Mouse (Mus musculus): ENCODE results near the gene Guca1b.

Gene Guca1b

DNA sequence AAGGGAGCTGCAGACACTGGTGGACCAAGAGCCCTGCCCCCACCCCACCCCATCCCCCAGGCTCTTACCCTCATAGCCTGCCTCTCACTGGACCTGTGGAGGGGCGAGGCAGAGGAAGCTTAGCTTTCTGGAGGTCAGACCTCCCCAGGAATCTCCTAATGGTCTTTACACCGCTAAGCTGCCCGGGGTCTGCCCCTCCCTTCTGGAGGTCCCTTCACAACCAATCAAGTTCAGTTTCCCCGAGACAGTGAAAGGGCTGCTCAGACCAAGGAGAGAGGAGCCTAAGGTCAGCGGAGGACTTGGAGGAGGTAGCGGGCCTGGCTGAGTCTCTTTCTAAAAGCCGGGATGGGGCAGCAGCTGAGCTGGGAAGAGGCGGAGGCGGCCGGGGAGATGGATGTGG is at the start of gene Guca1b:
Gene Guca1b (plus strand): TSS at position 249 of the 400 bp plus-strand sequence.
- no peak for DNase-seq

DNA sequence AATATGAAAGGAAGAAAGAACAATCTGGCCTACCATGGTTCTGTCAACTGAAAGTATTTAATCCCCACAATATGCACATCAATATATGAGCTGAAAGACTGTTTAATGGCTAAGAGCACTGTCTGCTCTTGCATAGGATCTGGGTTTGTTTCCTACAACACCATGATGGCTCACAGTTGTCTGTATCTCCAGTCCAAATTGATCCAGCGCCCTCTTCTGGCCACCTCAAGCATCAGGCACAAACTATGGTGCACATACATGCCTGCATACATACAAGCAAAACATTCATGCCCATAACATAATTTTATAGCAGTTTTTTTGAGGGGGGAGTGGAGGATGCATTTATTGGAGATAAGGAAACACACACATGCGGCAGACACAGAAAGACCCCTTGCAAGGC is 42.1 kb upstream of the Guca1b start:
- DNase-seq: no peak

DNA sequence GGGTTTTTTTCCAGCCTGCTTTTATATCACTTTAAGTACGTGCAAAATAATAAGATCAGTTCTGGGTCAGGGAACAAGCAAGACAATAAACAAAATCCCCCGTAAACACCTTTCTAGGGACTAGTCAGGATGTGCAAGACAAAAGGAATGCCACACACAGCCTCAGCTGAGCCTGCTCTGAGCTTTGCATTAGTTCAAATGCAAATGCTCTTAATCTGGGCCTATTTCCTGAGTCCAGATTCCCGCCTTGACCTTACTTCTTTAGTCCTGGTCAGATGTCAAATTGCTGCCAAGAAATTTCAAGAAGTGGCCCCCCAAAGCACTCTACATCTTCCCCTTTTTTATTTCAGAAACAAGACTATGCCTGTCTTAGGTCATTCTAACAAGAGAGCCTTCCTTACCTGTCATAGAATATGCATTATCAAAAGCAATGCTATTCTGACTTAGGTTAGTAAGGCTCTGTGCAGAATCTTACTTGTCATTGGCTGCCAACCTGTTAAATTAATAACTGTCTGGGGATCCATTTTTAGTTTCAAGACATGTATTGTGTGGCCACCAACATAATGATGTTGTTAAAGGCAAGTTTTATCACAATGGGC is 35.4 kb upstream of the Guca1b start:
- no peak for DNase-seq

DNA sequence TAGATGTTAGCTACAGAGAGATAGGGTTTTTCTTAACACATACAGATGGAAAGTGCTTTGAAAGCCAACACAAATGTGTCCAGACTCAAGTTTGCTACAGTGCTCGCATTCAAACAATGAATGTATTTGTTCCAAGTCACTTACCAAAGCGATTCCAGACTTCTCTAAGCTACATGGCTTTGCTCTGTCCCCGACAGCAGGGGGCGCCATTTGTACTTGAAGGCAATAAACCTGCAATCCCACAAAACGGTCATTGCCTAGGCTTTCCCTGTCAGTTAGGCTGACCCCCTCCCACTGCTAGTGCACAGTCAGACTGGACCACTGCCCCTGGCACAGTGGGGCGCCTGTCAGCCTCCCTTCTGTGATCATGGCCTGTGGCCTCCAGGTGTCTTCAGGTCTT is 25.2 kb upstream of the Guca1b start:
- DNase-seq: peak; percentile 53

DNA sequence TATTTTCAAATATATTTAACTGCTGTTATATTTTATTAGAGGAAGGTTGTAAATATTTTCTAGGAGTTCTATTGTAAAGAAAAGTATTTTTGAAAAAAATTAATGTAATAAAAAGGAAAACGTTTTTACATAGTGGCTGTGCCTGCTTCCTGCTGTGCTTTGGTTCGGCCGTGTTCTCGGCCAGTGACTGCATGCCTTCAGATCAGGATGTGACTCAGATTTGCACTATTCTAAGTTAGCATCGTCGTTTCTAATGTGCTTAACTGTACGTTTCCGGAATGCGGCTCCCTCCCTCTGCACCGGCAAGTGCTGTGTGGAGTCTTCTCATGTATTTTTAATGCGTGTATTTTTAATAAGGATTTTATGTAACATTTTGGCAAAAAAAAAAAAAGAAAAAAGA is 23.9 kb upstream of the Guca1b start:
- no peak for DNase-seq

DNA sequence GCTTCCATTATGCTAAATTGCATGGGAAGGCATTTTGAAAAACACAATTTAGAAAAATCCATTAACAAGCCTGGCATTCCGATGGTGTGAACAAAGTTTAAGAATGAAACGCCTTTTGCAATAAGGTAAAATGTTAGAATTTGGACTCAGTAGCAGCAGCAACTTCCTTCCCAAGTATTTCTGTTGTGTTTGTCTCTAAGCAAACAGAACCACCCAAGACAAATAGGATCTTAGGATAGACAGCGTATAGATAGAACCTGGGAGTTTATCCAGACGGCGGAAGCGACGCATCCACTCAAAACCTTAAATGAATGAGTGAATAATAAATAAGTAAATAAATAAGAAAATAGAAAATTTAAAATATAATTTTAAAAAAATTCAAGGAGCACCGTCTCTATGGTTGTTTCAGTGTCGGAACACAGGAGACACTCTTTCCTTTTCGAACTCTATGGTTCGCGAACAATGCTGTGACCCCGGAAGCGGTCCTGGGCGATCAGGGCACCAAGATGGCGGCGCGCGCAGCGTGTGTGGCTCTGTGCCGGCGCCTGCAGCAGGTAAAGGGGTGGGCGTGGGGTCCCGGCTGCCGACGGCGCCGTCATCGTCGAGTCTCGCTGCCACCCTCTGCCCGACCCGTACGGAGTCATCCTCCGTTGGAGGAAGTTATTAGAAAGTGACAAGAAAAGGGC is 16.6 kb upstream of the Guca1b start, which contains the start of gene Mrps10:
Gene Mrps10 (plus strand): TSS at position 487 of the 686 bp plus-strand sequence.
- peak; percentile 83 for DNase-seq

DNA sequence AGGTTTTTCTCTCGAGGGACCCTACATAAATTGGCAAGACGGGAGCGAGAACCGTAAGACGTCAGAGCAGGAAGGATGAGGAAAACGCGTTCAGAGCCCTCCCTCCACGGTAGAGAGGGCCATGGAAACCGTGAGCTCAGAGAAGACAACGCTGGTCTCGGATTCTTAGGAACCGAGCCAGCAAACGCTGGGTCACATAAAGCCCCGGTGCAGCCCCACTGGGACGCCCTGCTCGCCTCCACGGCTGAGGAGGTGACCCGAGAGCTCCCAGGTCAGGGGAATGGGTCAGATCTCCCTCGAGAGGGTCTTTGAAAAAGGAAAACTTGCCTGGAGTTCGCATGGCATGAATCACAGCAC is 16.1 kb upstream of the Guca1b start:
- DNase-seq: no peak

DNA sequence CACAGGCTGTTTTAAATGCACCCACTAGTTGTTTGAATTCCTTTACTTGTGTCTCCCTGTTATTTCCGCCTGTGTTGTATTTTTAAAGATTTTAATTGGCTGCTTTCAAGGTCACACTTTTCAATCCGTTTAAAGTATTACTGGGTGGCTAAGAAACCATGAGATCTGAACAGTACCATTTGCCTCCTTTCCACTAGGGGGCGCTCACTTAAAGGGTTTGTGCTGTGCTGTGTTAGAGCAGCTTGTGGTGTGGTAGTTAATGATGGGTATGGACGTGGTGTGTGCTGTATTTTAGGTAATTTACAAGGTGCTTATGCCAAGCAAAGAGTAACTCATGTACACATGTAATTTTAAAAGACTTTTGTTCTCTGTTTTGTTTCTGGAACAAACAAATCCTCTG is 13.7 kb upstream of the Guca1b start:
- DNase-seq: peak; percentile 67

DNA sequence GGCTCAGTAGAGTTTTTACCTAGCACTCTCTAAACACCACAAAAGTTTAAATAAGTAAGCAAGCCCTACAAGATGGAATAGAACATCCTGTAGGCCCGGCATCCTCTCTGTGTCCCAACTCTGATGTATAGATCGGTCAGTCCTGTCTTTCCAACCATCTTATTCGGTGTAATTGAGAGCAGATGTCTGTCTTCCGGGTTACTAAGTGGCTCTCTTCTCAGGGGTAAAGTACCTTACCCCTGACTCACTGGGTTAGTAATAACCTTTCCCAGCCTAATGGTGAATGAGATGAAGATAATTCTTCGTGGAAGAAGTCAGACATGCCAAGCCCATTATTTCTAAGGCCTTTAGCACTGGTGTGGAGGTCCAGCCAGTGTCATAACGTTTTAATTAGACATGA is 11.2 kb upstream of the Guca1b start:
- DNase-seq: no peak

DNA sequence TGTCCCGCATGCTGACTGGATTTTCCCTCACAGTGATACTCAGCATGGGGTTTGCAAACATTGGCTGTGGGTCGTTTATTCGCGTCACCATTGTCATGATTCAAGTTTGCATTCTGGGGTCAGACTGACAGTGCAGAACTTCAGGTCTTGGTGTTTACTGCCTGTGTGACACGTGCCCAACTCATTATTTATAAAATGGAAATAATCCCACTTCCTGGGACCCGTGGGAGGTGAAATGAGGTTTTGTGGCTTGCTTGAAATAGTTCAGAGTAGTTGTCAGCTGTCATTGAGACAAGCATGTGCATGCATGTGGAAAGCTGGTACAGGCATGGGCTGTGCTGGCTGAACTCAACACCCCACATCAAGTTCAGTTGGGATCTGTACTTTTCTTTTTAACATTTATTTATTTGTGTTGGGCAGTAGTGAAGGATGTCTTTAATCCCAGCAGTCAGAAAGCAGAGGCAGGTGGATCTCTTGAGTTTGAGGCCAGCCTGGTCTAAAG is 8.4 kb upstream of the Guca1b start:
- DNase-seq: no peak

DNA sequence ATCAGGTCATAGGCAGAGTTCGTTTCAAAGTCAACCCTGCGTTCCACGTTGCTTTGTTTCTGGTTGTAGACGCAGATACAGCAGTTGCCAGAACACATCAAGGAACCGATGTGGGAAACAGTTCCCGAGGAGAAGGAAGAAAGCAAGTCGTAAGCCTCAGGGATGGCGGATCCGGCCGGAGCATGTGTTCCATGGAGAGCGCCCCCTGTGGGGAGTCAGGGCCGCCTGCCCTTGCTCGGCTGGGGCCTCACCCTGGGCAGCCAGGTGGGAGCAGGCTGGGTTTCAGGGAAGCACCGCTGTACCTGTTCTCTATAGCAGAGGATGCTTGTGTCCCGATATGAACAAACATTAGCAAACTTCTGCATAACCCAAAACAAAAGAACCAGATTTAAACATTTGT is 7.1 kb upstream of the Guca1b start:
- DNase-seq: no peak

DNA sequence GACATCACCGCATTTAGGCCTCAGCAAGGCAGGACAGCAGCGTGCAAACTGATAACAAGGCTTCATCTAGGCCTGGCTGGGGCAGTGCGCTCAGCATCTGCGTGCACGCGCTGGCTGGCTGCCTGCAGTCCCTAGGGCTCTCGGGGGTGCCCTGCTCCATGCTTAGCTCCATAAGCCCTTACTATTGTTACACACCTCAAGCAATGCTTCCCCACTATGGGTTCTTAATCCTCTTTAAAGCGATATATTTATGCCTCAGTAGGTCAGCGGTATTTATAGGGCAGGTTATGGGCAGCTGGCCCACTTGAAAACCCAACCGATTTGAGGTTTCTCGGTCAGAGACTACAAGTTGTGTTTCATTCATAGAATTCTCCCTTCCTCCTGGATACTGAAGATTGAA is 3.3 kb upstream of the Guca1b start:
- DNase-seq: no peak

DNA sequence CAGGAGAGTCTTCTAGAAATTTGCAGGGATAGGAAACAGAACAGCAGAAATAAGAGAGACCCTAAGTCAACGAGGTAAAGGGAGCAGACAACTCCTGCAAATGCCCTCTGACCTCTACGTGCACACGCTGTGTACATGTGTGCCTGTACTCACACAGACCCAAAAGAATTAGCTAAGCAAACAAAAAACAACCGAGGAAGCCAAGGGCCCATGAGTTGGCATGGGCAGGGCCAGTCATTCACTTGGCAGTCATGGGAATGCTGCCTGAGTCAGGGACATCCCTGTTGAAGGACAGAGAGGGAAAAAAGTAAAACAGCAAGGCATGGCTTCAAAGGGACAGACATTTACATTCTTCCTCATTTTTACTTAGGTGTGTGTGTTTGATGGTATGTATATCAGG is 1.9 kb upstream of the Guca1b start:
- DNase-seq: no peak

DNA sequence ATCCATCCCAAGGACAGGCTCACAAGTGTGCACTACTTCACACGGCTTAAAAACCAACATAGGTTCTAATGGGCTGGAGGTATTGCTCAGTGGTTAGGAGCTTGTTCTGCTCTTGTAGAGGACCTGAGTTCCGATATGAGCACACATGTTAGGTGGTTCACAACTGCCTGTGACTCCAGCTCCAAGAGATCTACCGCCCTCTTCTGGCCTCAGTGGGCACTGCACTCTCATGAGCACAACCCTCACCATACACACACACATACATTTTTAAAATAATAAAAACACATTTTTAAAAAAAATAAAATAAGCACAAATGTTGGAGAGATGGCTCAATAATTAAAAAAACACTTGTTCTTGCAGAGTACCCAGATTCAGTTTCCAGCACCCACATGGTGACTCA is 1.1 kb upstream of the Guca1b start:
- no peak for DNase-seq

DNA sequence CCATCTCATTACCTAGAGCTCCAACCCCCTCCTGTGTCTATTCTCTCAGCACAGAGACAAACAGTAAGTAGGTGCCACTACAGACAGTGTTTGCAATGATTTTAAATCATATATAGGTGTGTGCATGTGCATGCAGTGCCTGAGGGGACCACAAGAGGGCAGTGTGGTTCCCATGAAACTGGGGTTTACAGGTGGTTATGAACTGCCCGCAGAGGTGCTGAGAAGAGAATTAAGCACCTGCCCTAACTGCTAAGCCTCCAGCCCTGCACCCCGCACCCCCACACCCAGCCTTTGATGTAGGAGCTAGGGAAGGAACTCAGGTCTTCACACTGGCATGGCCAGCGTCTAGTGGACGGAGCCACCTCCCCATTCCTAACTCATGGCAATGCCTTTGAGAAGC is 1.5 kb downstream of the Guca1b start:
- DNase-seq: peak; percentile 70

DNA sequence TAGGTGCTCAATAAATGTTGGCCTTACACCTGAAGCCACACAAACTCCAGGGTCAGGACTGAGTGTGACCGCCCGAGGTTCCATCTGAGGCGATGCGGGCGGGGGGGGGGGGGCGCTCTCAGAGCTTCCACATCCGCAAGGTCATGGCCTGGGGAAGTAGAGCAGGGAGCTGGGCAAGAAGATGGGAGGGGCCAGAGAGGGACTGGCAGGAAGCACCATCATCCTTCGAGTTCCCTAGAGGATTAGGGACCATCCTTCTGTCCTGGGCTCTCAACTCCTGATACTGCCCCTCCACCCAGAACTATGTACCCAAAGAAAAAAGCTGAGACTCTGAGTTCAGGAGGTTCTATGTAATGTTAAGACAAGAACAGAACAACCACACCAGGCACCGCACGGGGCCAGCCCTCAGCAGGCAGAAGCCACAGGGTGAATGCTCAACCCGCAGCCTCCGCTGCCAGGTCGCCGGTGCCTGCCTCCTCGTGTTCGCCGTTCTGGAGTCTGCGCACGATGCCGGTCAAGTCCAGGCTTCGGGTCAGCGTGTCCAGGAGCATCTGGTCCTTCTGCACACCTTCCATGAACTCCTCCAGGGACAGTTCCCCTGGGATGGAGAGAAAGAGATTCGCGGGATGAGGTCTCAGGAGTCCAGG is 9.2 kb downstream of the Guca1b start:
- peak; percentile 29 for DNase-seq

DNA sequence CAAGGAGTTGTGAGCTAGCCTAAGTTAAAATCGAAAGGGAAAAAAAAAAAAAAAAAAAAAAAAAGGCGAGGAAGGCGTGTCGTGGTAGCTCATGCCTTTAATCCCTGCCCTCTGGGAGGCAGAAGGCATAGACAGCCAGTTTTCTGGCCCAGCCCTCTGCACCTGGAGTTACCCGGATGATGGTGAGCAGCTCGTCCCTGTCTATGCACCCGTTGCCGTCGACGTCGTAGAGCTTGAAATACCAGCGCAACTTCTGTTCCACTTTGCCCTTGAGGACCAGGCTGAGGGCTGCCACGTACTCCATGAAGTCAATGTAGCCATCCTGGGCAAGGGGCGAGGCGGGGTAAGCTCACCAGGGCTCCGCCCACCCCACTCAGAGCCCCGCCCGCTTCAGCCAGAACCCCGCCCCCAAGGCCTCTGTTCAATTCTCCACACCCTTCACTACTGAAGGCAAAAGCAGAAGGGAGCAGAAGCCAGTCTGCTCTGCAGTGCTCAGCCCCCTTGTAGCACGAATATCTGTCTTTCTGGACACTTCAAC is 10.3 kb downstream of the Guca1b start:
- peak; percentile 62 for DNase-seq

DNA sequence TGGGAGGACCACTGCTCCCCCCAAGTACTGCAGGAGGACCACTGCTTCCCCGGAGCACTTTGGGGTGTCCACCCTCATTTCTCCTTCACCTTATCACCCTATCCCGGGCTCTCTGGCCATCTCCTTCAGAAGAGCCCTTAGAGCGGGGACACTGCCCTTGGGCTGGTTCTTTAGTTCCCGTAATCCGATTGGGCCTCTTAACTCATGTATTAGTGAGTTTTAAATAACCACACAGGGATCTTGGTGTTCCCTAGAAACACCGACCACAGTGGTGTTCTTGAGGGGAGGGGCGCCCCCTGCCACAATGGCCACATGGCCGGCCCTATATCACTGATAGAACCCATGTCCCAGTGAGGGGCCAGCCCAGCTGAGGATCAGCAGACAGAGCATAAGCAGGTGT is 13.9 kb downstream of the Guca1b start:
- no peak for DNase-seq

DNA sequence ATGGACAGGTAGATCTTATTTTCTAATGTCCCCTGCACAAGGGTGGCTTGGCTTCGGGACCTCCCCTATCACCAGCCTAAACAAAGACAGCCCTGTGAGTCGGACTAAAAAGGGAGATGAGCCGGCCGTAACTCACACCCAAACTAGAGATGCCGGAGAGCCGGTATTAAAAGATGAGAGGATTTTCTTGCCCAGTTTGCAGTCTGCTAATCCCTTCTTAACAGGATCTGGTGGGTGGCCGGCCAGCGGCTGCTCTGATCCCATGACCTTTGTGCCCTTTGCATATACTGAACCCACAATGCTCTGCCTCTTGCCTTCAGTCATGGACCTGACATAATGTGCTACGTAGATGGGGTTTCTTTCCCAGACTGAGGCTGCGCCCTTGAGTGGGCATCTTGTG is 15.3 kb downstream of the Guca1b start, which contains the start of gene Guca1a:
Gene Guca1a (minus strand): TSS at position 134 of the 400 bp plus-strand sequence.
- DNase-seq: no peak

DNA sequence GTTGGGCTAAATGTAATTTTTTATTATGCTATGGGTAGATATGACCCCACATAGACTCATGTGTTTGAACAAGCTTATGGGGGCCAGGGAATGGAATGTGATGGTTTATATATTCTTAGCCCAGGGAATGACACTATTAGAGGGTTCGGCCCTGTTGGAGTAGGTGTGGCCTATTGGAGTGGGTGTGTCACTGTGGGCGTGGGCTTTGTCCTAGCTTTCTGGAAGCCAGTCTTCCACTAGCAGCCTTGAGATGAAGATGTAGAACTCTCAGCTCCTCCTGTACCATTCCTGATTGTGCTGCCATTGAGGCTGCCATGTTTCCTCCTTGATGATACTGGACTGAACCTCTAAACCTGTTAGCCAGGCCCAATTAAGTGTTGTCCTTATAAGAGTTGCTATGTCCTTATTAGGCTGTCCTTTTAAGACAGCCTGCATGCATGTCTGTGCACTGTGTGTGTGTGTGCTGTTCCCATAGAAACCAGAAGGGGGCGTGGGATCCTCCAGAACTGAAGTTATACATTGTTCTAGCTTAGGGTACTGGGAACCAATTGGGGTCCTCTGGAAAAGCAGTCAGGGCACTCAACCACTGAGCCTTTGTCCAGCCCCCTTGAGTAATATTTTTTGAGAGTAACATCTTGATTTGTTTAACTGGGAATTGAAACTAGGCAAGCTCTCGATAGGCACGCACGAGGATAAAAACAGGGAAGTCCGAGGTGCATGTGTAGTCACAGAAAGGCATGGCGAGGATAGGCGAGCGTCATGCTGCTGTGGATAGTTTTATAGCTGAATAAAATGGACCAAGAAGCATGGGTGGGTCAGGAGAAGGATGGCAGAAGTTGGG is 22.7 kb downstream of the Guca1b start:
- DNase-seq: no peak

DNA sequence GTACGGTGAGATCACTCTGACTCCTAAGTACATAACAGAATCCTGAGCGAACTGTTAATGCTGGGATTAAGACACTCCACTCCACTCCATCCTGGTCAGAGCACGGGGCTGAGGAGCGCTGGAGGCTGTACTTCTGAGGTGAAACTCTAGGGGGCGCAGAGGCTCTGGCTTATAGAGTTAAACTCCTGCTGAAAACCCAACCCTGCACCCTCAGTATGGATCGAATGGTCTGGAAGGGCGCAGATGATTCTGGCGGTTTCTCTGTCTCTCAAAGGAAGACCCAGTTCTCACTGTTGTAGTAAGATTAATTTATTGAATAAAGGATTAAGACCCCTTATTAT is 23.3 kb downstream of the Guca1b start:
- DNase-seq: peak; percentile 78

DNA sequence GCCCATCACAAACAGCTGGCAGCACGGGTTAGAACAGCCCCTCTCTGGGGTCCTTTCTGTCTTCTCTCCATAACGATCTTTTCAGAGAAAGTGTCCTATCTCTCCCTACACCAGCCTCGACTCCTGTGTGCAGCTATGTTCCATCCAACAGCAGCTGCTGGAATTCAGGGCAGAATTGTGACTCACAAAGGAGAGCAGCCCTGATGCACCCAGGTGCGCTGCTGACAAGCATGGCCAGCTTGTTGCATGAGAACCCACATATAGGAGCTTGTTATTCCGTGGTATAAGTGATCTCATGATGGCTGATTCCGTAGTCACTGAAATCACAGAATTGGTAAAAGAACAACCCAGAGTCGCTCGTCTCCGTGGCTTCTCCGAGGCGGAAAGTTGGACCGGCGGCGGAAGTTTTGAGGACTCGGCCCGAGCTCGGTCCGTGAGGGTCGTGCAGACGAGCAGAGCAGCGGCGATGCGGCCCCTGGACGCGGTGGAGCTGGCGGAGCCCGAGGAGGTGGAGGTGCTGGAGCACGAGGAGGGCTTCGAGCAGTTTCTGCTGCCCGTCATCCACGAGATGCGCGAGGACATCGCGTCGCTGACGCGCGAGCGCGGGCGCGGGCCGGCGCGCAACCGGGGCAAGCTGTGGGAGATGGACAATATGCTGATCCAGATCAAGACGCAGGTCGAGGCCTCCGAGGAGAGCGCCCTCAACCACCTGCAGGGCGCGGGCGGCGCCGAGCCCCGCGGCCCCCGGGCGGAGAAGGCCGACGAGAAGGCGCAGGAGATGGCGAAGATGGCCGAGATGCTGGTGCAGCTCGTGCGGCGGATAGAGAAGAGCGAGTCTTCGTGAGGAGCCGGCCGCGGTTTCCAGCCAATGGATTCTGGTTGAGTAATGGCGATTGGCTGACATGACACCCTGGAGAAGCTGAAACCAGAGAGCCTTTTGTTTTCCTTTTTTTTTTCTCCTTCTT is 25.0 kb downstream of the Guca1b start:
- peak; percentile 25 for DNase-seq
